Mouse (Mus musculus) testis, adult 2 months (tissue): Measurements from ENCODE around the gene Mapk8. TPM values are rescaled to one million over a fixed set of nuclear protein-coding genes. Genes with fewer than 3 reads are reported as not detected.
"Not testable (repeated sequence)": the region's sequence is repeated elsewhere in the genome, so short reads cannot be mapped to it uniquely, and the experiment has no call there.

ENCODE experiments used
- H3K27ac ChIP-seq: fragments of 200-500 bp; 2 replicates; pipeline ENCODE4 v1.5.1; 2012; ENCODE audit warnings: low read depth, low read length; ENCODE audit not compliant: control insufficient read depth, insufficient read depth
- H3K27me3 ChIP-seq: fragments of 200-500 bp; 2 replicates; pipeline ENCODE4 v1.6.1; 2012; ENCODE audit warnings: mild to moderate bottlenecking, low read length, moderate library complexity; ENCODE audit not compliant: control insufficient read depth, insufficient read depth
- H3K36me3 ChIP-seq: fragments of 200-500 bp; 2 replicates; pipeline ENCODE4 v1.6.1; 2012; ENCODE audit warnings: mild to moderate bottlenecking, low read length; ENCODE audit not compliant: control insufficient read depth, insufficient read depth
- H3K4me1 ChIP-seq: fragments of 200-500 bp; 2 replicates; pipeline ENCODE4 v1.6.1; 2012; ENCODE audit warnings: low read length; ENCODE audit not compliant: control insufficient read depth, insufficient read depth
- H3K4me3 ChIP-seq: fragments of 200-500 bp; 2 replicates; pipeline ENCODE4 v1.5.1; 2012; ENCODE audit warnings: low read depth, mild to moderate bottlenecking, low read length, moderate library complexity, mixed read lengths; ENCODE audit not compliant: control insufficient read depth
- CTCF ChIP-seq: fragments of 200-500 bp; IDR thresholded peaks from 2 replicates; pipeline ENCODE4 v1.5.1; 2012; ENCODE audit warnings: low read depth, mild to moderate bottlenecking, inconsistent platforms, low read length, moderate library complexity; ENCODE audit not compliant: control insufficient read depth, insufficient read depth, insufficient replicate concordance
- POLR2A ChIP-seq: fragments of 200-500 bp; IDR thresholded peaks from 2 replicates; pipeline ENCODE4 v1.6.1; 2012; ENCODE audit warnings: low read depth, mild to moderate bottlenecking, inconsistent platforms, low read length, moderate library complexity; ENCODE audit not compliant: control insufficient read depth
- polyA plus RNA-seq: library from polyadenylated mRNA; depleted of rRNA; stranded (reverse); fragments of >200 nt; gene quantifications from 2 replicates; pipeline ENCODE4 v1.2.3, GENCODE M21; 2012

Mapk8 gene
- polyA plus RNA-seq, 1 experiment, result 27.0 TPM

GRCm38 (mm10) chr14:33463658-33464057 lies 16.7 kb upstream of the Mapk8 start:
- no peak for TF ChIP-seq POLR2A
- TF ChIP-seq CTCF, result no peak
- Histone ChIP-seq H3K4me3 (no peak overlapping the region), H3K36me3 (no peaks in the 10 kb centered on the region), H3K27me3 (no peaks in the 10 kb centered on the region), H3K4me1 (no peaks in the 10 kb centered on the region), H3K27ac (no peak overlapping the region)

- Histone ChIP-seq H3K4me1 (peaks cover 3% of the 10 kb centered on the region; the same call in 1 of the 2 replicates), H3K4me3 (no peak overlapping the region), H3K36me3 (no peaks in the 10 kb centered on the region), H3K27ac (no peak overlapping the region), H3K27me3 (no peaks in the 10 kb centered on the region)
- no peak for TF ChIP-seq CTCF
- no peak for TF ChIP-seq POLR2A
Observed at GRCm38 (mm10) chr14:33450331-33450730, 3.4 kb upstream of the Mapk8 start.

GRCm38 (mm10) chr14:33449296-33449840 lies 2.4 kb upstream of the Mapk8 start:
- Histone ChIP-seq H3K36me3 (no peaks in the 10 kb centered on the region), H3K27me3 (no peaks in the 10 kb centered on the region), H3K27ac (no peak overlapping the region), H3K4me3 (no peak overlapping the region; the same call in 1 of the 2 replicates), H3K4me1 (peaks cover 5% of the 10 kb centered on the region; the same call in 1 of the 2 replicates)
- TF ChIP-seq POLR2A, result no peak
- no peak for TF ChIP-seq CTCF

- Histone ChIP-seq H3K27me3 (no peaks in the 10 kb centered on the region), H3K4me1 (peaks cover 5% of the 10 kb centered on the region; the same call in 1 of the 2 replicates), H3K36me3 (no peaks in the 10 kb centered on the region), H3K4me3 (no peak overlapping the region), H3K27ac (no peak overlapping the region)
- TF ChIP-seq CTCF, result no peak
- TF ChIP-seq POLR2A, result no peak
Observed at GRCm38 (mm10) chr14:33448276-33448675, 1.3 kb upstream of the Mapk8 start.

GRCm38 (mm10) chr14:33446561-33447023 lies 366 bp downstream of the Mapk8 start:
- Histone ChIP-seq H3K36me3 (no peaks in the 10 kb centered on the region), H3K4me1 (peaks cover 5% of the 10 kb centered on the region; the same call in 1 of the 2 replicates), H3K27me3 (no peaks in the 10 kb centered on the region), H3K4me3 (peak overlapping the region; percentile 99), H3K27ac (peak overlapping the region; percentile 98)
- TF ChIP-seq POLR2A (no peak), CTCF (no peak; the same call in 1 of the 2 replicates)

GRCm38 (mm10) chr14:33445962-33446361 lies 996 bp downstream of the Mapk8 start:
- Histone ChIP-seq H3K27ac (peak overlapping the region; percentile 98; the same call in 1 of the 2 replicates), H3K27me3 (no peaks in the 10 kb centered on the region), H3K4me3 (peak overlapping the region; percentile 99), H3K36me3 (no peaks in the 10 kb centered on the region), H3K4me1 (peaks cover 5% of the 10 kb centered on the region; the same call in 1 of the 2 replicates)
- TF ChIP-seq POLR2A (no peak), CTCF (no peak)

GRCm38 (mm10) chr14:33443780-33444179 lies 3.2 kb downstream of the Mapk8 start:
- TF ChIP-seq CTCF (no peak), POLR2A (no peak)
- Histone ChIP-seq H3K4me3 (no peak overlapping the region), H3K4me1 (peaks cover 5% of the 10 kb centered on the region; the same call in 1 of the 2 replicates), H3K36me3 (no peaks in the 10 kb centered on the region), H3K27ac (no peak overlapping the region), H3K27me3 (no peaks in the 10 kb centered on the region)

- not testable (repeated sequence) for H3K27me3 ChIP-seq, H3K36me3 ChIP-seq, H3K4me1 ChIP-seq, H3K27ac ChIP-seq, H3K4me3 ChIP-seq
Observed at GRCm38 (mm10) chr14:33432485-33432884, 14.5 kb downstream of the Mapk8 start.
